Comparison of ENCODE assay signal across 10 mouse cellular contexts in the genomic region with DNA sequence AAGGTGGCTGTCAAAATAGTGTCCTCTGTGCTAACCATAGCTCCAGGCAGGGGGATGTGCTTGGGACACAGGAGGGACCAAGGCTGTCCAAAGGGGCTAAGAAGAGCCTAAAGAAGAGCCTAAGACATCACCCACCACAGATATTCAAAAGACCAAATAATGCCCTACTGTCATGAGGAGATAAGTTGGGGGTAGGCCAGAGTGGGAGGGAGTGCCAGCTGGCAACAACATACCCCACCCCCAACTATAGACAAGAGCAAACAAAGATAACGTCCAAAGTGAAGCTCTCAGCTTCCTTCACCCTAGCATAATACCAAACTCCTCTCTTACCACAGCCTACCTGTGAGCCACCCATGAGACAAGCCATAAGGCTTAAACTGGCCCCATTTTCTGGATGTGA.
DNase-seq lines count a peak whose midpoint lies in the region; ATAC-seq and TF ChIP-seq lines count a peak whose summit lies in the region.
"Had no signal": no experiment of that assay in that cellular context is flagged by ENCODE, and none has a peak within 500 bp of the region (broad histone marks: within the 10 kb centered on the region; RNA-seq: fewer than 3 reads in every experiment).

No protein-coding gene starts in this region.

- 52% methylated on average over 1 of the region's 1 CpGs for WGBS in kidney, embryonic 15.5 days
- WGBS in embryonic facial prominence, embryonic 15.5 days: 52% methylated on average over 1 of the region's 1 CpGs
- WGBS in limb, embryonic 14.5 days: 53% methylated on average over 1 of the region's 1 CpGs

- no peak for ATAC-seq in kidney, embryonic 15.5 days (replicated peaks; ENCODE audit: low FRiP score)
- peak; percentile 23 for ATAC-seq in common myeloid progenitor, adult 5-6 weeks (replicated peaks; ENCODE audit: low read depth, poor library complexity, severe bottlenecking)
- no peak for ATAC-seq in embryonic facial prominence, embryonic 15.5 days (ENCODE audit: insufficient number of reproducible peaks, low FRiP score, low TSS enrichment, low read depth)
- no peak for ATAC-seq in limb, embryonic 14.5 days (ENCODE audit: low FRiP score, low read depth)
- ATAC-seq: inflammation-experienced regulatory T-cells, adult 6 months had no signal

- DNase-seq in kidney, postnatal 14 days: no peak
- DNase-seq in limb, embryonic 14.5 days (ENCODE audit: low spot score): no peak
- DNase-seq in adrenal gland, adult 8-10 months: no peak
- DNase-seq in spleen, postnatal 36 days (ENCODE audit: low spot score in 2 of 2): no peak
- DNase-seq in B cell, adult 2 months: no peak

- H3K9ac ChIP-seq in kidney, embryonic 15.5 days: no peak overlapping the region
- no peak overlapping the region for H3K9ac ChIP-seq in embryonic facial prominence, embryonic 15.5 days
- H3K9ac ChIP-seq in limb, embryonic 14.5 days (ENCODE audit: low read depth, low read length, severe bottlenecking): no peak overlapping the region; the same call in 1 of the 2 replicates

- no peak for TF ChIP-seq POLR2A in limb, embryonic 14.5 days (IDR thresholded peaks at IDR 0.05; ENCODE audit: borderline replicate concordance, extremely low read depth, insufficient read depth, insufficient read length)

- peaks cover 47% of the 10 kb centered on the region for H3K27me3 ChIP-seq in kidney, embryonic 15.5 days
- peaks cover 14% of the 10 kb centered on the region; the same call in 1 of the 2 replicates for H3K27me3 ChIP-seq in embryonic facial prominence, embryonic 15.5 days
- H3K27me3 ChIP-seq in limb, embryonic 14.5 days (ENCODE audit: control insufficient read depth, insufficient read depth, low read length): no peaks in the 10 kb centered on the region

- H3K4me1 ChIP-seq in kidney, embryonic 15.5 days: peaks cover 80% of the 10 kb centered on the region
- peaks cover 84% of the 10 kb centered on the region for H3K4me1 ChIP-seq in embryonic facial prominence, embryonic 15.5 days
- H3K4me1 ChIP-seq in limb, embryonic 14.5 days (ENCODE audit: control insufficient read depth, insufficient read depth, low read length): peaks cover 78% of the 10 kb centered on the region

- no peaks in the 10 kb centered on the region for H3K9me3 ChIP-seq in kidney, embryonic 15.5 days (replicated peaks)
- no peaks in the 10 kb centered on the region for H3K9me3 ChIP-seq in embryonic facial prominence, embryonic 15.5 days (replicated peaks)
- no peaks in the 10 kb centered on the region for H3K9me3 ChIP-seq in limb, embryonic 14.5 days (ENCODE audit: control insufficient read depth, low read length)
- H3K9me3 ChIP-seq: G1E had no signal

- no peak overlapping the region for H3K4me3 ChIP-seq in kidney, embryonic 15.5 days (replicated peaks)
- no peak overlapping the region for H3K4me3 ChIP-seq in embryonic facial prominence, embryonic 15.5 days (replicated peaks)
- no peak overlapping the region for H3K4me3 ChIP-seq in limb, embryonic 14.5 days (replicated peaks; ENCODE audit: low read length)

- H3K4me2 ChIP-seq in kidney, embryonic 15.5 days: no peak overlapping the region
- 0 out of 2 replicates have a peak overlapping the region, but pooled peaks have one; percentile 32 for H3K4me2 ChIP-seq in embryonic facial prominence, embryonic 15.5 days (replicated peaks)
- H3K4me2 ChIP-seq in limb, embryonic 14.5 days (replicated peaks; ENCODE audit: low read depth, low read length, severe bottlenecking): peak overlapping the region; percentile 37; the same call in 1 of the 2 replicates

- no peaks in the 10 kb centered on the region for H3K36me3 ChIP-seq in kidney, embryonic 15.5 days
- H3K36me3 ChIP-seq in embryonic facial prominence, embryonic 15.5 days: no peaks in the 10 kb centered on the region
- H3K36me3 ChIP-seq in limb, embryonic 14.5 days (ENCODE audit: control insufficient read depth, insufficient read depth, low read length): no peaks in the 10 kb centered on the region
- H3K36me3 ChIP-seq: G1E had no signal

- H3K27ac ChIP-seq in kidney, embryonic 15.5 days: 0 out of 2 replicates have a peak overlapping the region, but pooled peaks have one; percentile 59
- H3K27ac ChIP-seq in embryonic facial prominence, embryonic 15.5 days (replicated peaks): no peak overlapping the region
- no peak overlapping the region for H3K27ac ChIP-seq in limb, embryonic 14.5 days (replicated peaks; ENCODE audit: low read depth, low read length)
